Mouse (Mus musculus): ENCODE data around the gene Gdpd1. TPM values are rescaled to one million over a fixed set of nuclear protein-coding genes. Genes with fewer than 3 reads are reported as not detected.
"Not testable (repeated sequence)": the region's sequence is repeated elsewhere in the genome, so short reads cannot be mapped to it uniquely, and the experiment has no call there.

Gdpd1 gene
- polyA plus RNA-seq, 1 experiment, result 1.9 TPM

DNA sequence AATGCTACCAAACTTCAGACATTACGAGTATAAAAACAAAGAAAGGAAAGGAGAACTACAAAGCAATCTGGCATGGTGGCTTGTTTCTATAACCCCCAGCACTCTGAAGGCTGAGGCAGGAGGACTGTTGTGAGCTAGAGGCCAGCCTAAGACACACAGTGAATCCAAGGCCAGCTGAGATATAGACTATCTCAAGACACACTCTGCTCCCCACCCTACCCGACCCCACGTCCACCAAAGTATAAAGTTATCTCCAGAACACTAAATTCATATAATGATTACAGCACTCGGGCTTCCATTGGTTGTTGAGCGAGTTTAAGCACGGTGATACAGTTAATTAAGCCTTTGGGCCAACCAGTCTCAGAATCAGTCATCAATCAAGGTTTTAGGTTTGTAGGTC, 17.6 kb downstream of the Gdpd1 start:
- no peaks in the 10 kb centered on the region for H3K4me1 ChIP-seq (ENCODE audit: control insufficient read depth, insufficient read depth, insufficient read length)
- WGBS, result 84% methylated on average over 6 of the region's 6 CpGs
- no peak overlapping the region for H3K27ac ChIP-seq (ENCODE audit: insufficient read depth, low read length)
- no peak for TF ChIP-seq CTCF (IDR thresholded peaks at IDR 0.05; ENCODE audit: extremely low read depth, insufficient read depth, insufficient read length, insufficient replicate concordance)
- no peak for TF ChIP-seq POLR2A (IDR thresholded peaks at IDR 0.05; ENCODE audit: low read depth, low read length)
- no peaks in the 10 kb centered on the region for H3K36me3 ChIP-seq (ENCODE audit: control insufficient read depth, insufficient read depth, low read length)
- no peaks in the 10 kb centered on the region for H3K27me3 ChIP-seq (ENCODE audit: control insufficient read depth, insufficient read depth, low read length)
- DNase-seq (ENCODE audit: low read depth in 1 of 2, low spot score in 2 of 2), result no peak
- no peak overlapping the region for H3K4me3 ChIP-seq (ENCODE audit: extremely low read depth, insufficient read depth, insufficient read length)

DNA sequence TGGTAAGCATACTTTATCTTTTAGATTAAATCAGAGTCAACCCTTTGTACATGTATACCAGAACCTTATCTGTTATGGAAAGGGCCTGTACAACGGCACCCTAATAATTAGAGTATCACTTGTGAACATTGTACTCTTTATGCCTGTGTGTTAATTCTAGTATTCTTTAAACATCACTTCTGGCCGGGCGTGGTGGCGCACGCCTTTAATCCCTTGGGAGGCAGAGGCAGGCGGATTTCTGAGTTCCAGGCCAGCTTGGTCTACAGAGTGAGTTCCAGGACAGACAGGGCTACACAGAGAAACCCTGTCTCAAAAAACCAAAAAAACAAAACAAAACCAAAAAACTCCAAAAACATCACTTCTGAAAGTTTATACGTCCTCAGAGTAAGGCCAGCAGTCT, 25.0 kb downstream of the Gdpd1 start:
- not testable (repeated sequence) for H3K27me3 ChIP-seq (ENCODE audit: control insufficient read depth, insufficient read depth, low read length); H3K4me3 ChIP-seq (ENCODE audit: extremely low read depth, insufficient read depth, insufficient read length); H3K36me3 ChIP-seq (ENCODE audit: control insufficient read depth, insufficient read depth, low read length); DNase-seq (ENCODE audit: low read depth in 1 of 2, low spot score in 2 of 2); H3K27ac ChIP-seq (ENCODE audit: insufficient read depth, low read length); H3K4me1 ChIP-seq (ENCODE audit: control insufficient read depth, insufficient read depth, insufficient read length)
- 94% methylated on average over 7 of the region's 7 CpGs for WGBS

DNA sequence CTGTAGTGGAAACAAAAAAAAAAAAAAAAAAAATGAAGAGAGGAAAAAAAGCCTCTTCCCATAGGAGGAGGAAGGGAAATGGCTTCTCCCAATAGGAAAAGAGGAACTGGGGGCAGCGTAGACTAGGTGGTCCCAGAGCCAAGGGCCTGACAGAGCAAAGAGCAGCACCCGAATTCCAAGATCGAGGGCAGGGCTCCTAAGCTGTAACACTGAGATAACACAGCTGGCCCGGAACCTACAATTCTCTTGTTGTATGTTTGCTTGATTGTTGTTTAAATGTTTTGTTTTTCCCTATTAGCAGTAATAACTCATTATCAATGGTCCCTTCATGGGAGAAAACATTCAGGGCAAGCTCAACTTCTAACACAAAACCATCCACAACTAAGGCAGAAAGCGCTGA, 26.9 kb downstream of the Gdpd1 start:
- Histone ChIP-seq H3K4me3 (ENCODE audit: extremely low read depth, insufficient read depth, insufficient read length) (no peak overlapping the region), H3K36me3 (ENCODE audit: control insufficient read depth, insufficient read depth, low read length) (no peaks in the 10 kb centered on the region), H3K27ac (ENCODE audit: insufficient read depth, low read length) (no peak overlapping the region), H3K27me3 (ENCODE audit: control insufficient read depth, insufficient read depth, low read length) (no peaks in the 10 kb centered on the region), H3K4me1 (ENCODE audit: control insufficient read depth, insufficient read depth, insufficient read length) (no peaks in the 10 kb centered on the region)
- DNase-seq (ENCODE audit: low read depth in 1 of 2, low spot score in 2 of 2), result no peak
- TF ChIP-seq POLR2A (IDR thresholded peaks at IDR 0.05; ENCODE audit: low read depth, low read length) (no peak), CTCF (IDR thresholded peaks at IDR 0.05; ENCODE audit: extremely low read depth, insufficient read depth, insufficient read length, insufficient replicate concordance) (no peak)
- WGBS, result 86% methylated on average over 5 of the region's 5 CpGs

DNA sequence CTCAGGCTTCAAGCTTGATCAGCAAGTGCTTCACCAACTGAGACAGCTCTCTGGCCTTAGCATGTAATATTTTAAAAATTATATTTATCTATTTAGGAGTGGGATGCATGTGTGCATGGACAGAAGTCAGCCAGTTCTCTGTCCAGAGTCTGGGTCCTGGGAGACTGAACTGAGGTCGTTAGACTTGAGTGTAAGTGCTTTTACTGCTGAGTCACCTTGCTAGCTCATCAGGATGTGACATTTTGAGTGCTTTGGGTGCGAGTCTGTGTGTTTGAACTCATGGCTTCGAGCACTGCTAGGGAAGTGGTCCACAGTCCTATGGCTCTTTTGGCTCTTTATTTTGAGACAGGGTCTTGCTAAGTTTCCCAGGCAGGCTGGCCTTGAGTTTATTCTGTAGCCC, 30.8 kb downstream of the Gdpd1 start:
- H3K4me3 ChIP-seq (ENCODE audit: extremely low read depth, insufficient read depth, insufficient read length), result no peak overlapping the region
- 77% methylated on average over 3 of the region's 3 CpGs for WGBS
- TF ChIP-seq CTCF (IDR thresholded peaks at IDR 0.05; ENCODE audit: extremely low read depth, insufficient read depth, insufficient read length, insufficient replicate concordance) (no peak), POLR2A (IDR thresholded peaks at IDR 0.05; ENCODE audit: low read depth, low read length) (no peak)
- H3K4me1 ChIP-seq (ENCODE audit: control insufficient read depth, insufficient read depth, insufficient read length), result peaks cover 5% of the 10 kb centered on the region; the same call in 1 of the 2 replicates
- no peak for DNase-seq (ENCODE audit: low read depth in 1 of 2, low spot score in 2 of 2)
- H3K27ac ChIP-seq (ENCODE audit: insufficient read depth, low read length), result no peak overlapping the region
- H3K27me3 ChIP-seq (ENCODE audit: control insufficient read depth, insufficient read depth, low read length), result no peaks in the 10 kb centered on the region
- no peaks in the 10 kb centered on the region for H3K36me3 ChIP-seq (ENCODE audit: control insufficient read depth, insufficient read depth, low read length)

DNA sequence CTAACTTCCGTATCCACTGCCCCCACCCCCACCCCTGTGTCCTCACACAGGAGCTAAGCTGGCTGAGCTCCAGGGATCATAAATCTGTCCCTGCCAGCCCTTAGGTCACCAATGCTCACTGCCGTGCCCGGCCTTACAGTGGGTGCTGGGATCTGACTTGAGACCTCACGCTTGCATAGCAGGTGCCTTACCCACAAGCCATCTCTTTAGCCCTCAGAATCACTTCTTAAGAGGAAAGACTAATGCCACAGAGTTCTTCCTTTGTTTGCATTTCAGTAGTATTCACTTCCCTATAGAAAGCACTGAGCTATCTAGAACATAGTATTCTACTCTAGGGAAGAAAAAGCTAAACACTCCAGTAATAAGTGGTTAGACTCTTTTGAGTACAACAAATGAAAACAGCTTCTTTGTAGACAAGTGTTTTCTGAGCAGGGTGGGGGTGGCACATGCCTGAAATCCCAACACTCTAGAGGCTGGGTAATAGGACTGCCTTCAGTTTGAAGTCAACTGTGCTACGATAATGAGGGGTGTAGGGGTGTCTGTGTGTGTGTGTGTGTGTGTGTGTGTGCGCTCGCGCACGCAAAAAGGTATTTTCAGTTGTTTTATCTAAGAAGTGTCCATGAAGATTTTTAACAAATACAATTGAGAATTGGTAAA, 34.4 kb downstream of the Gdpd1 start:
- 56% methylated on average over 9 of the region's 9 CpGs for WGBS
- no peak for TF ChIP-seq CTCF (IDR thresholded peaks at IDR 0.05; ENCODE audit: extremely low read depth, insufficient read depth, insufficient read length, insufficient replicate concordance)
- no peak for TF ChIP-seq POLR2A (IDR thresholded peaks at IDR 0.05; ENCODE audit: low read depth, low read length)
- no peak overlapping the region; the same call in 1 of the 2 replicates for H3K27ac ChIP-seq (ENCODE audit: insufficient read depth, low read length)
- DNase-seq (ENCODE audit: low read depth in 1 of 2, low spot score in 2 of 2), result peak in 1 of 2 experiments; percentile 5
- H3K27me3 ChIP-seq (ENCODE audit: control insufficient read depth, insufficient read depth, low read length), result no peaks in the 10 kb centered on the region
- no peaks in the 10 kb centered on the region for H3K36me3 ChIP-seq (ENCODE audit: control insufficient read depth, insufficient read depth, low read length)
- H3K4me3 ChIP-seq (ENCODE audit: extremely low read depth, insufficient read depth, insufficient read length), result no peak overlapping the region
- H3K4me1 ChIP-seq (ENCODE audit: control insufficient read depth, insufficient read depth, insufficient read length), result peaks cover 5% of the 10 kb centered on the region; the same call in 1 of the 2 replicates

DNA sequence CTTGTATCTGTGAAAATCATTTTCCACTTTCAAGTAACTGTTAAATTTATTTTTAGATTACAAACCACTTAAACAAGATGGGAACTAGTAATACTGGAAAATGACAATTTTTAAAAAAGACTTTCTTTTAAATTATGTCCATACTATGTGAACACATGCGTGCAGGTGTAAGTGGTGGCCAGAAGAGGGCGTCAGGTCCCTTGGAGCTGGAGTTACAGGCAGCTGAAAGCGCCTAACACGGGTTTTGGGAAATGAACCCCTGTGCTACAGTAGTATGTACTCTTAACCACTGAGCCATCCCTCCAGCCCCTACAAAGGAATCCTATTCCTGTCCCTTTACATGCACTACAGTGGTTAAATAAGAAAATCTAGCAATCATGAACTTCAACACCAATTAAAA, 37.7 kb downstream of the Gdpd1 start:
- Histone ChIP-seq H3K36me3 (ENCODE audit: control insufficient read depth, insufficient read depth, low read length) (no peaks in the 10 kb centered on the region), H3K4me1 (ENCODE audit: control insufficient read depth, insufficient read depth, insufficient read length) (peaks cover 5% of the 10 kb centered on the region; the same call in 1 of the 2 replicates), H3K4me3 (ENCODE audit: extremely low read depth, insufficient read depth, insufficient read length) (no peak overlapping the region), H3K27ac (ENCODE audit: insufficient read depth, low read length) (no peak overlapping the region), H3K27me3 (ENCODE audit: control insufficient read depth, insufficient read depth, low read length) (no peaks in the 10 kb centered on the region)
- DNase-seq (ENCODE audit: low read depth in 1 of 2, low spot score in 2 of 2), result no peak
- TF ChIP-seq CTCF (IDR thresholded peaks at IDR 0.05; ENCODE audit: extremely low read depth, insufficient read depth, insufficient read length, insufficient replicate concordance) (no peak), POLR2A (IDR thresholded peaks at IDR 0.05; ENCODE audit: low read depth, low read length) (no peak)
- WGBS, result 79% methylated on average over 4 of the region's 4 CpGs

DNA sequence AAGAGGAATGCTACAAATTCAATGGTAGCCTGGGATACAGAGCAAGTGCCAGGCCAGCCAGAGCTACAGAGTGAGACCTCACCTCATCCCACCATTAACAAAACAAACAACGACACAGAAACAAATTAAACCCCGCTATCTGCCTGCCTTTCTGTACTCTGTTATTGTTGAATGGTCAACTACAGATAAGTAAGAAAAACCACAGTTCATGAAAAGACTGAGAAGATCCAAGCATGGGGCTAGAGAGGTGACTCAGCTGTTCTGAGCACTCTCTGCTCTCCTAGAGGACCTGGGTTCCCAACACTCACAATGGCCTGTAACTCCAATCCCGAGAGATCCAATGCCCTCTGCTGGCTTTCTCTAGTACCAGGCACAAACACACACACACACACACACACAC, 45.6 kb downstream of the Gdpd1 start:
- no peak overlapping the region for H3K27ac ChIP-seq (ENCODE audit: insufficient read depth, low read length)
- TF ChIP-seq POLR2A (IDR thresholded peaks at IDR 0.05; ENCODE audit: low read depth, low read length) (no peak), CTCF (IDR thresholded peaks at IDR 0.05; ENCODE audit: extremely low read depth, insufficient read depth, insufficient read length, insufficient replicate concordance) (no peak)
- 87% methylated on average over 3 of the region's 3 CpGs for WGBS
- no peak for DNase-seq (ENCODE audit: low read depth in 1 of 2, low spot score in 2 of 2)
- H3K4me3 ChIP-seq (ENCODE audit: extremely low read depth, insufficient read depth, insufficient read length), result no peak overlapping the region
- no peaks in the 10 kb centered on the region; the same call in 1 of the 2 replicates for H3K4me1 ChIP-seq (ENCODE audit: control insufficient read depth, insufficient read depth, insufficient read length)
- H3K36me3 ChIP-seq (ENCODE audit: control insufficient read depth, insufficient read depth, low read length), result no peaks in the 10 kb centered on the region
- no peaks in the 10 kb centered on the region for H3K27me3 ChIP-seq (ENCODE audit: control insufficient read depth, insufficient read depth, low read length)

All from spleen, adult 2 months (tissue).